Mouse (Mus musculus) limb, embryonic 15.5 days (tissue): ENCODE measurements at regions not wholly inside any gene's neighbourhood (a gene's known extent, or its start where the extent isn't known, plus 50 kb on each side); places are given as distances from the start of the nearest gene placed in this dataset. TPM values are rescaled to one million over a fixed set of nuclear protein-coding genes. Genes with fewer than 3 reads are reported as not detected.

Source experiments
- ATAC-seq: fragments of 200-750 bp; cut with Nextera tagmentation; 2 replicates; pipeline ENCODE4 v1.8.0; 2017; ENCODE audit warnings: low read depth, moderate TSS enrichment; ENCODE audit not compliant: insufficient number of reproducible peaks, low FRiP score, low TSS enrichment
- H3K27ac ChIP-seq: fragments of 300-500 bp; sonication (generic); 2 replicates; pipeline ENCODE4 v1.5.1; 2015; ENCODE audit warnings: moderate library complexity, mild to moderate bottlenecking, inconsistent platforms
- H3K27me3 ChIP-seq: fragments of 300-500 bp; sonication (generic); 2 replicates; pipeline ENCODE4 v1.6.1; 2015; ENCODE audit warnings: inconsistent platforms
- H3K36me3 ChIP-seq: fragments of 300-500 bp; sonication (generic); 2 replicates; pipeline ENCODE4 v1.6.1; 2015; ENCODE audit warnings: inconsistent platforms
- H3K4me1 ChIP-seq: fragments of 300-500 bp; sonication (generic); 2 replicates; pipeline ENCODE4 v1.6.1; 2015; ENCODE audit warnings: inconsistent platforms
- H3K4me2 ChIP-seq: fragments of 300-500 bp; sonication (generic); 2 replicates; pipeline ENCODE4 v1.6.1; 2015; ENCODE audit warnings: mild to moderate bottlenecking, inconsistent platforms
- H3K4me3 ChIP-seq: fragments of 300-500 bp; sonication (generic); 2 replicates; pipeline ENCODE4 v1.5.1; 2015; ENCODE audit warnings: mild to moderate bottlenecking, inconsistent platforms
- H3K9ac ChIP-seq: fragments of 300-500 bp; sonication (generic); 2 replicates; pipeline ENCODE4 v1.6.1; 2015; ENCODE audit warnings: inconsistent platforms
- H3K9me3 ChIP-seq: fragments of 300-500 bp; sonication (generic); 2 replicates; pipeline ENCODE4 v1.6.1; 2016; ENCODE audit warnings: inconsistent platforms
- WGBS: fragments of 180-500 bp; shearing (Covaris S2); methylation state at CpG from one replicate; pipeline ENCODE4 v1.1.7; 2015; 5-methylcytosine and 5-hydroxymethylcytosine counted together
- microRNA counts: library from miRNA; unstranded; fragments of <30 nt; microRNA quantifications from one replicate; lab custom pipeline; 2016
- microRNA-seq: library from miRNA; unstranded; fragments of <30 nt; microRNA quantifications from one replicate; pipeline ENCODE4, GENCODE M21; 2016

DNA sequence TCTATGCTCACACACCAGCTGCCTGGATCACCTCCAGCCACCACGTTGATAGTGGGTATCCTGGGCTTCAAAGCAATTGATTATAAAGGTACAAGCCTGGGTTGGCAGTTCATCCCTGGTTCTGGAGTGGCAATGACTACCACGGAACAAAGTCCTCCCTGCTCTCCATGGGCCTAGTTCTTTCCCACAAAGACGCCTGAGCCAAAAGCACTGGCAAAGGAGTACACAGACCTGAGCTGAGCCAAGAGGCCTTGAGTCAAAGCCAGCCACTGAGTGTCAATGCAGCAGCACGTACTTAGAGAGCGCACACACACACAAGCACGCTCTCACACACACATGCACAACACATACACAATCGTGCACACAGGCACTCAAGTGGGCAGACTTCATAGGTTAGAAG lies 54.6 kb upstream of the Dio3 start:
- WGBS, result 82% methylated on average over 7 of the region's 7 CpGs

DNA sequence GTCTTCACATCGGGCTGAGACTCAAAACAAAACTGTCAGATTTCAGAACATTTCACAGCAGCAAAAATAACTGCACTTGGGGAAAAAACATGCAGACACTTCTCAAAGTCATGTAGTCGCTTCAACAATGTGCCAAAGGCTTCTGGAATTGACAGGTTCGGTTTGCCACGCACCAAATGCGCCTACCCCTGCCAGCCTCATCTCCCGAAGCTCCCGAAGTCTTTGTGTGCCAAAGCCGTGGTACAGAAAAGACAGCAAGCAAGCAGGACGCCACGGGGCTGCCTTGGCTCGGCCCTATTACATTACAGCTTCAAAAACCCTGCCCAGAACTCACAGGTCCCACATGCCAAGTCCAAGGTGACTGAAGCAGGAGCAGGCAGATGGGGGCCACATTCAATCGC lies 50.9 kb upstream of the Dio3 start:
- H3K36me3 ChIP-seq, result no peaks in the 10 kb centered on the region
- no peak overlapping the region for H3K27ac ChIP-seq
- no peak overlapping the region for H3K4me2 ChIP-seq
- no peaks in the 10 kb centered on the region for H3K9me3 ChIP-seq
- 83% methylated on average over 12 of the region's 12 CpGs for WGBS
- no peak overlapping the region for H3K4me3 ChIP-seq
- H3K27me3 ChIP-seq, result peaks cover 36% of the 10 kb centered on the region
- peaks cover 9% of the 10 kb centered on the region; the same call in 1 of the 2 replicates for H3K4me1 ChIP-seq
- no peak for ATAC-seq
- no peak overlapping the region for H3K9ac ChIP-seq

More for the DNA sequence above, 54.6 kb upstream of the Dio3 start:
- H3K27ac ChIP-seq, result no peak overlapping the region
- H3K9ac ChIP-seq, result no peak overlapping the region
- no peak overlapping the region for H3K4me2 ChIP-seq
- H3K4me1 ChIP-seq, result no peaks in the 10 kb centered on the region
- no peak for ATAC-seq
- no peak overlapping the region for H3K4me3 ChIP-seq
- no peaks in the 10 kb centered on the region for H3K36me3 ChIP-seq
- H3K9me3 ChIP-seq, result no peaks in the 10 kb centered on the region
- H3K27me3 ChIP-seq, result peaks cover 17% of the 10 kb centered on the region

MicroRNAs in the stretch of these regions (microRNA counts, 519-probe panel; counts per million panel counts)
- microRNA mmu-miR-1193 (lab: Ali Mortazavi, UCI) (2,786 counts per million, percentile 62 among the panel's probes with 10 or more counts), microRNA mmu-miR-1197 (lab: Ali Mortazavi, UCI) (1,716 counts per million, percentile 24 among the panel's probes with 10 or more counts), microRNA mmu-miR-134 (lab: Ali Mortazavi, UCI) (3,151 counts per million, percentile 74 among the panel's probes with 10 or more counts), microRNA mmu-miR-154 (lab: Ali Mortazavi, UCI) (3,426 counts per million, percentile 80 among the panel's probes with 10 or more counts), microRNA mmu-miR-299 (lab: Ali Mortazavi, UCI) (not detected), microRNA mmu-miR-300 (lab: Ali Mortazavi, UCI) (3,715 counts per million, percentile 86 among the panel's probes with 10 or more counts), microRNA mmu-miR-3072 (lab: Ali Mortazavi, UCI) (not detected), microRNA mmu-miR-323-3p (lab: Ali Mortazavi, UCI) (2,882 counts per million, percentile 64 among the panel's probes with 10 or more counts), microRNA mmu-miR-323-5p (lab: Ali Mortazavi, UCI) (1,601 counts per million, percentile 20 among the panel's probes with 10 or more counts), microRNA mmu-miR-329 (lab: Ali Mortazavi, UCI) (4,080 counts per million, percentile 93 among the panel's probes with 10 or more counts), microRNA mmu-miR-369-3p (lab: Ali Mortazavi, UCI) (3,900 counts per million, percentile 90 among the panel's probes with 10 or more counts), microRNA mmu-miR-369-5p (lab: Ali Mortazavi, UCI) (2,805 counts per million, percentile 62 among the panel's probes with 10 or more counts), microRNA mmu-miR-376a (lab: Ali Mortazavi, UCI) (3,798 counts per million, percentile 87 among the panel's probes with 10 or more counts), microRNA mmu-miR-376b (lab: Ali Mortazavi, UCI) (4,227 counts per million, percentile 94 among the panel's probes with 10 or more counts), microRNA mmu-miR-376c (lab: Ali Mortazavi, UCI) (3,817 counts per million, percentile 88 among the panel's probes with 10 or more counts), microRNA mmu-miR-377 (lab: Ali Mortazavi, UCI) (3,964 counts per million, percentile 91 among the panel's probes with 10 or more counts), microRNA mmu-miR-379 (lab: Ali Mortazavi, UCI) (3,196 counts per million, percentile 76 among the panel's probes with 10 or more counts), microRNA mmu-miR-380-3p (lab: Ali Mortazavi, UCI) (2,632 counts per million, percentile 56 among the panel's probes with 10 or more counts), microRNA mmu-miR-380-5p (lab: Ali Mortazavi, UCI) (2,056 counts per million, percentile 36 among the panel's probes with 10 or more counts), microRNA mmu-miR-381 (lab: Ali Mortazavi, UCI) (3,760 counts per million, percentile 87 among the panel's probes with 10 or more counts), microRNA mmu-miR-382 (lab: Ali Mortazavi, UCI) (3,727 counts per million, percentile 86 among the panel's probes with 10 or more counts), microRNA mmu-miR-409-3p (lab: Ali Mortazavi, UCI) (2,530 counts per million, percentile 52 among the panel's probes with 10 or more counts), microRNA mmu-miR-409-5p (lab: Ali Mortazavi, UCI) (2,671 counts per million, percentile 57 among the panel's probes with 10 or more counts), microRNA mmu-miR-410 (lab: Ali Mortazavi, UCI) (3,920 counts per million, percentile 91 among the panel's probes with 10 or more counts), microRNA mmu-miR-411 (lab: Ali Mortazavi, UCI) (3,151 counts per million, percentile 74 among the panel's probes with 10 or more counts), microRNA mmu-miR-412 (lab: Ali Mortazavi, UCI) (1,435 counts per million, percentile 14 among the panel's probes with 10 or more counts), microRNA mmu-miR-453 (lab: Ali Mortazavi, UCI) (not detected), microRNA mmu-miR-485 (lab: Ali Mortazavi, UCI) (1,499 counts per million, percentile 16 among the panel's probes with 10 or more counts), microRNA mmu-miR-487b (lab: Ali Mortazavi, UCI) (3,612 counts per million, percentile 84 among the panel's probes with 10 or more counts), microRNA mmu-miR-494 (lab: Ali Mortazavi, UCI) (not detected), microRNA mmu-miR-495 (lab: Ali Mortazavi, UCI) (3,856 counts per million, percentile 89 among the panel's probes with 10 or more counts), microRNA mmu-miR-496 (lab: Ali Mortazavi, UCI) (1,736 counts per million, percentile 26 among the panel's probes with 10 or more counts), microRNA mmu-miR-539 (lab: Ali Mortazavi, UCI) (3,087 counts per million, percentile 71 among the panel's probes with 10 or more counts), microRNA mmu-miR-541 (lab: Ali Mortazavi, UCI) (3,119 counts per million, percentile 73 among the panel's probes with 10 or more counts), microRNA mmu-miR-543 (lab: Ali Mortazavi, UCI) (3,734 counts per million, percentile 86 among the panel's probes with 10 or more counts), microRNA mmu-miR-544 (lab: Ali Mortazavi, UCI) (1,268 counts per million, percentile 10 among the panel's probes with 10 or more counts), microRNA mmu-miR-654-3p (lab: Ali Mortazavi, UCI) (1,646 counts per million, percentile 22 among the panel's probes with 10 or more counts), microRNA mmu-miR-654-5p (lab: Ali Mortazavi, UCI) (not detected), microRNA mmu-miR-666-3p (lab: Ali Mortazavi, UCI) (993 counts per million, percentile 4 among the panel's probes with 10 or more counts), microRNA mmu-miR-666-5p (lab: Ali Mortazavi, UCI) (not detected), microRNA mmu-miR-667 (lab: Ali Mortazavi, UCI) (2,600 counts per million, percentile 55 among the panel's probes with 10 or more counts), microRNA mmu-miR-668 (lab: Ali Mortazavi, UCI) (1,928 counts per million, percentile 32 among the panel's probes with 10 or more counts), microRNA mmu-miR-679 (lab: Ali Mortazavi, UCI) (not detected), microRNA mmu-miR-758 (lab: Ali Mortazavi, UCI) (not detected), microRNA mmu-miR-882 (lab: Ali Mortazavi, UCI) (672 counts per million, percentile 2 among the panel's probes with 10 or more counts)

Small RNA genes lying in the stretch of these regions (microRNA-seq; reads per million reads assigned to microRNA genes)
- gene Gm24321, result not detected
- gene Gm25252, result not detected
- gene Gm25750, result not detected
- gene Gm27379, result 0.61 reads per million
- not detected for gene Gm44322
- 1,146 reads per million, percentile 75 among the genes with 10 or more reads in this experiment for gene Mir1193
- gene Mir1197, result 2.7 reads per million, percentile 6 among the genes with 10 or more reads in this experiment
- 1,357 reads per million, percentile 76 among the genes with 10 or more reads in this experiment for gene Mir134
- 1,829 reads per million, percentile 81 among the genes with 10 or more reads in this experiment for gene Mir154
- not detected for gene Mir299a
- gene Mir299b, result not detected
- gene Mir300, result 705 reads per million, percentile 71 among the genes with 10 or more reads in this experiment
- gene Mir3072, result 47.1 reads per million, percentile 40 among the genes with 10 or more reads in this experiment
- 289 reads per million, percentile 61 among the genes with 10 or more reads in this experiment for gene Mir323
- gene Mir329, result 286 reads per million, percentile 61 among the genes with 10 or more reads in this experiment
- gene Mir369, result 4,824 reads per million, percentile 89 among the genes with 10 or more reads in this experiment
- not detected for gene Mir376a
- gene Mir376b, result 487 reads per million, percentile 68 among the genes with 10 or more reads in this experiment
- 619 reads per million, percentile 70 among the genes with 10 or more reads in this experiment for gene Mir376c
- 141 reads per million, percentile 53 among the genes with 10 or more reads in this experiment for gene Mir377
- 6,268 reads per million, percentile 92 among the genes with 10 or more reads in this experiment for gene Mir379
- not detected for gene Mir380
- 4,634 reads per million, percentile 89 among the genes with 10 or more reads in this experiment for gene Mir381
- 4,626 reads per million, percentile 89 among the genes with 10 or more reads in this experiment for gene Mir382
- not detected for gene Mir409
- gene Mir410, result 181 reads per million, percentile 56 among the genes with 10 or more reads in this experiment
- 13,644 reads per million, percentile 95 among the genes with 10 or more reads in this experiment for gene Mir411
- gene Mir412, result 82.7 reads per million, percentile 48 among the genes with 10 or more reads in this experiment
- gene Mir453, result not detected
- gene Mir485, result 352 reads per million, percentile 64 among the genes with 10 or more reads in this experiment
- 10,258 reads per million, percentile 94 among the genes with 10 or more reads in this experiment for gene Mir487b
- 345 reads per million, percentile 63 among the genes with 10 or more reads in this experiment for gene Mir494
- 117 reads per million, percentile 52 among the genes with 10 or more reads in this experiment for gene Mir495
- 162 reads per million, percentile 56 among the genes with 10 or more reads in this experiment for gene Mir496a
- gene Mir539, result not detected
- 4,369 reads per million, percentile 87 among the genes with 10 or more reads in this experiment for gene Mir541
- 598 reads per million, percentile 70 among the genes with 10 or more reads in this experiment for gene Mir543
- 2.0 reads per million, percentile 1 among the genes with 10 or more reads in this experiment for gene Mir544
- not detected for gene Mir654
- gene Mir666, result 47.9 reads per million, percentile 40 among the genes with 10 or more reads in this experiment
- gene Mir667, result 241 reads per million, percentile 60 among the genes with 10 or more reads in this experiment
- 75.1 reads per million, percentile 46 among the genes with 10 or more reads in this experiment for gene Mir668
- gene Mir679, result 120 reads per million, percentile 53 among the genes with 10 or more reads in this experiment
- 11.0 reads per million, percentile 27 among the genes with 10 or more reads in this experiment for gene Mir758
- not detected for gene Mir882
